In genomic region chr2:158666071-158666800, GRCm38 (mm10) we compare ENCODE assay signal across 9 mouse cellular contexts. TPM values are rescaled to one million over a fixed set of nuclear protein-coding genes. Genes with fewer than 3 reads are reported as not detected.
A peak's percentile ranks its signal among the peaks of the same experiment; 100 is the strongest.
DNase-seq lines count a peak whose midpoint lies in the region; ATAC-seq and TF ChIP-seq lines count a peak whose summit lies in the region.
"Had no signal": no experiment of that assay in that cellular context is flagged by ENCODE, and none has a peak within 500 bp of the region (broad histone marks: within the 10 kb centered on the region; RNA-seq: fewer than 3 reads in every experiment).

No protein-coding gene starts in this region.

- H3K9ac ChIP-seq in embryonic facial prominence, embryonic 14.5 days (ENCODE audit: low read depth, low read length): no peak overlapping the region
- H3K9ac ChIP-seq in liver, embryonic 16.5 days (ENCODE audit: low read depth, low read length): no peak overlapping the region

- DNase-seq in layer of hippocampus, adult 2 months (ENCODE audit: low spot score in 2 of 2): no peak
- DNase-seq in layer of hippocampus, adult 9-10 months (ENCODE audit: low spot score): no peak
- no peak for DNase-seq in embryonic facial prominence, embryonic 14.5 days (ENCODE audit: low spot score)
- DNase-seq in cerebellum, adult 11-12 months: no peak
- DNase-seq in left cerebral cortex, adult 8-10 months (ENCODE audit: low spot score in 2 of 2): no peak
- no peak for DNase-seq in urinary bladder, adult 18-20 months (ENCODE audit: low spot score in 2 of 2)

- H3K4me1 ChIP-seq in embryonic facial prominence, embryonic 14.5 days (ENCODE audit: control insufficient read depth, insufficient read depth, low read length): peaks cover 16% of the 10 kb centered on the region
- no peaks in the 10 kb centered on the region; the same call in 1 of the 2 replicates for H3K4me1 ChIP-seq in liver, embryonic 16.5 days (ENCODE audit: control insufficient read depth, low read depth, low read length)
- peaks cover 26% of the 10 kb centered on the region for H3K4me1 ChIP-seq in small intestine, adult 2 months (ENCODE audit: control insufficient read depth, insufficient read depth, insufficient read length, low read length)

- peak overlapping the region; percentile 95 for H3K4me3 ChIP-seq in layer of hippocampus, adult 2 months
- no peak overlapping the region for H3K4me3 ChIP-seq in embryonic facial prominence, embryonic 14.5 days (ENCODE audit: low read depth, low read length)
- no peak overlapping the region for H3K4me3 ChIP-seq in liver, embryonic 16.5 days (ENCODE audit: low read depth, low read length)
- H3K4me3 ChIP-seq in small intestine, adult 2 months (ENCODE audit: low read depth, low read length): peak overlapping the region; percentile 77; the same call in 1 of the 2 replicates
- H3K4me3 ChIP-seq: myocyte had no signal

- peak overlapping the region; percentile 93; the same call in 1 of the 2 replicates for H3K4me2 ChIP-seq in embryonic facial prominence, embryonic 14.5 days (ENCODE audit: low read depth, low read length)
- H3K4me2 ChIP-seq in liver, embryonic 16.5 days (ENCODE audit: low read depth, low read length): no peak overlapping the region

- TF ChIP-seq POLR2A in small intestine, adult 2 months (IDR thresholded peaks at IDR 0.05; ENCODE audit: low read depth, low read length): no peak

- no peak for ATAC-seq in embryonic facial prominence, embryonic 14.5 days (ENCODE audit: low read depth)
- 0 out of 2 replicates have a peak, but pooled peaks have one; percentile 19 for ATAC-seq in liver, embryonic 16.5 days (ENCODE audit: low read depth)

- TF ChIP-seq CTCF in layer of hippocampus, adult 2 months (conservative IDR thresholded peaks at IDR 0.05): no peak
- no peak for TF ChIP-seq CTCF in small intestine, adult 2 months (IDR thresholded peaks at IDR 0.05; ENCODE audit: extremely low read depth, insufficient read length, insufficient replicate concordance, low read depth, low read length)

- no peaks in the 10 kb centered on the region for H3K36me3 ChIP-seq in embryonic facial prominence, embryonic 14.5 days (ENCODE audit: control insufficient read depth, insufficient read depth, low read length)
- no peaks in the 10 kb centered on the region for H3K36me3 ChIP-seq in liver, embryonic 16.5 days (ENCODE audit: control insufficient read depth, insufficient read depth)
- no peaks in the 10 kb centered on the region for H3K36me3 ChIP-seq in small intestine, adult 2 months (ENCODE audit: control insufficient read depth, insufficient read depth, low read length)

- H3K27me3 ChIP-seq in embryonic facial prominence, embryonic 14.5 days (replicated peaks; ENCODE audit: control insufficient read depth, insufficient read depth, low read length): peaks cover 49% of the 10 kb centered on the region
- peaks cover 50% of the 10 kb centered on the region for H3K27me3 ChIP-seq in liver, embryonic 16.5 days (ENCODE audit: control insufficient read depth, insufficient read depth, low read depth, low read length)
- 0 out of 2 replicates have a peak, but pooled peaks cover 3% of the 10 kb centered on the region for H3K27me3 ChIP-seq in small intestine, adult 2 months (ENCODE audit: control insufficient read depth, insufficient read depth, low read length)

- no peaks in the 10 kb centered on the region for H3K9me3 ChIP-seq in embryonic facial prominence, embryonic 14.5 days (ENCODE audit: control insufficient read depth, low read length)
- H3K9me3 ChIP-seq in liver, embryonic 16.5 days (replicated peaks; ENCODE audit: control insufficient read depth, low read length): no peaks in the 10 kb centered on the region

- 41% methylated on average over 13 of the region's 13 CpGs for WGBS in embryonic facial prominence, embryonic 14.5 days
- 9% methylated on average over 13 of the region's 13 CpGs for WGBS in liver, embryonic 16.5 days (ENCODE audit: insufficient replicate concordance)
- 40% methylated on average over 13 of the region's 13 CpGs for WGBS in small intestine, adult 2 months

- peak overlapping the region; percentile 98 for H3K27ac ChIP-seq in layer of hippocampus, adult 2 months
- no peak overlapping the region for H3K27ac ChIP-seq in embryonic facial prominence, embryonic 14.5 days (replicated peaks; ENCODE audit: low read depth, low read length)
- H3K27ac ChIP-seq in liver, embryonic 16.5 days (ENCODE audit: low read length): no peak overlapping the region
- peak overlapping the region; percentile 61 for H3K27ac ChIP-seq in small intestine, adult 2 months (ENCODE audit: insufficient read depth, low read depth, low read length)

RNA-seq across cellular contexts. Expression of gene Ppp1r16b, which starts 1.0 kb away (rescaled TPM):
- total RNA-seq in layer of hippocampus, adult 2 months (2021): 100 to 1,000 TPM; 147 to 150 TPM
- 4.3 and 4.7 TPM in 2 replicates for polyA plus RNA-seq in embryonic facial prominence, embryonic 14.5 days (2014; fragmentation: Nextera tagmentation; extraction: Ambion mirVana)
- polyA plus RNA-seq in liver, embryonic 16.5 days (2015; fragmentation: Nextera tagmentation; extraction: Ambion mirVana): 1.6 TPM in 2 replicates
- 3.6 and 3.9 TPM in 2 replicates for polyA plus RNA-seq in small intestine, adult 2 months (2012; rRNA removed)
- total RNA-seq in left cerebral cortex, adult 8-10 months (2022): 100 to 1,000 TPM; 130 to 163 (median 146) TPM

RNA-seq across cellular contexts. Expression of gene Actr5, which starts 41.5 kb away (rescaled TPM):
- total RNA-seq in layer of hippocampus, adult 2 months (2021): 10 to 100 TPM; 11.3 to 12.8 TPM
- 10.6 and 13.0 TPM in 2 replicates for polyA plus RNA-seq in embryonic facial prominence, embryonic 14.5 days (2014; fragmentation: Nextera tagmentation; extraction: Ambion mirVana)
- 1.8 and 2.3 TPM in 2 replicates for polyA plus RNA-seq in liver, embryonic 16.5 days (2015; fragmentation: Nextera tagmentation; extraction: Ambion mirVana)
- polyA plus RNA-seq in small intestine, adult 2 months (2012; rRNA removed): 5.5 and 7.7 TPM in 2 replicates
- 10 to 100 TPM; 10.4 to 14.3 (median 12.4) TPM for total RNA-seq in left cerebral cortex, adult 8-10 months (2022)

RNA-seq across cellular contexts. Expression of gene Slc32a1, which starts 55.7 kb away (rescaled TPM):
- 10 to 100 TPM; 63.9 to 65.4 TPM for total RNA-seq in layer of hippocampus, adult 2 months (2021)
- polyA plus RNA-seq in embryonic facial prominence, embryonic 14.5 days (2014; fragmentation: Nextera tagmentation; extraction: Ambion mirVana): 0.07 TPM in 1 of 2 replicates, not detected in the other
- polyA plus RNA-seq in liver, embryonic 16.5 days (2015; fragmentation: Nextera tagmentation; extraction: Ambion mirVana): not detected in 2 replicates
- not detected in 2 replicates for polyA plus RNA-seq in small intestine, adult 2 months (2012; rRNA removed)
- total RNA-seq in left cerebral cortex, adult 8-10 months (2022): 100 to 1,000 TPM; 130 to 145 (median 137) TPM
- polyA plus RNA-seq: myocyte had no signal

Comparison
In these comparisons a context has a peak if more than half of its experiments do, and no peak if none do; other contexts are left out.
1. H3K27ac ChIP-seq: peak in layer of hippocampus, adult 2 months (single experiment) and small intestine, adult 2 months (single experiment); none in embryonic facial prominence, embryonic 14.5 days (single experiment) and liver, embryonic 16.5 days (single experiment).
2. H3K4me3 ChIP-seq: peak in layer of hippocampus, adult 2 months (single experiment) and small intestine, adult 2 months (single experiment); none in embryonic facial prominence, embryonic 14.5 days (single experiment) and liver, embryonic 16.5 days (single experiment).